Mouse (Mus musculus): ENCODE data around the gene Aig1.
A peak's percentile ranks its signal among the peaks of the same experiment; 100 is the strongest.

The Aig1 gene

DNA sequence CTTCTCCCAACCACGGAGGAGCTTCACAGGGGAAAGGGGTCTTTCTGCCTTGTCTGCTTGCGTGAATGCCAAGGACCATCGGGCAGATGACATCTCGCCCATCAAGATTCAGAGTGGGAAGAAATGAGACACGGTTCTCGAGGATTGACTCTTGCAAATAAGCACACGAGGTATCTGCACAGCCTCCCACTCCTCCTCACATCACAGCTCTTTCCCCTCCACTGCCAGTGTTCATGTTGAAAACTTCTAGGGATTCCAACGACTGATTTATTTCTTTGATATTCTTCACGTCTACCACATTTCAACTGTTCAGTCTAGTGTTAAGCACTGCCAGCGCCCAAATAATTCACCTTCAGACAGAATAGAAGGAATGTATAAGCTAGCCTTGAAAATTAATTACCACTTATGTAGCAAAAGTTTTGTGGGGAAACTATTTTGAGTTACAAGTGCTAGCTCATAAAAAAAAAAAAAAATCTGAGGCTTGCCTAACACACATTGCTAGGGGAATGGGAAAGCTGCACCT is 86.5 kb downstream of the Aig1 start:
- DNase-seq (ENCODE audit: low spot score in 2 of 2) = no peak

DNA sequence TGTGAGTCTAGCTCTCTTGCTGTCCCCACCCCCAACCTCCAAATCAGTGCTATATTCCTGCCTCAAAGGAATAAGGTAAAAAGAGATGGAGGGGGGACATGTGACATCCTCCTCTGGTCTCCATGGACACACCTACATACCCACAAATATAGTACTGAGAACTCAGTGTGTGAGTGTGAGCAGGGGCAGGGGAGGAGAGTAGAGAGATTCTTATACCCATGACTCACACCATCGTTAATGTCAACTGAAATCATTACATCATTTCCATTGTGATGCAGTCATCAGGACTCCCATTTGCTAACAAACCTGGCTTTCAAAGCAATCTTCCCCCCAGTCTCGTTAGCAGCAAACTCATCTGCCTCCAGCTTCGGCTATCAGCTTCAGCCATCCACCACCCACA is 92.8 kb downstream of the Aig1 start:
- DNase-seq (ENCODE audit: low spot score in 2 of 2) = no peak

DNA sequence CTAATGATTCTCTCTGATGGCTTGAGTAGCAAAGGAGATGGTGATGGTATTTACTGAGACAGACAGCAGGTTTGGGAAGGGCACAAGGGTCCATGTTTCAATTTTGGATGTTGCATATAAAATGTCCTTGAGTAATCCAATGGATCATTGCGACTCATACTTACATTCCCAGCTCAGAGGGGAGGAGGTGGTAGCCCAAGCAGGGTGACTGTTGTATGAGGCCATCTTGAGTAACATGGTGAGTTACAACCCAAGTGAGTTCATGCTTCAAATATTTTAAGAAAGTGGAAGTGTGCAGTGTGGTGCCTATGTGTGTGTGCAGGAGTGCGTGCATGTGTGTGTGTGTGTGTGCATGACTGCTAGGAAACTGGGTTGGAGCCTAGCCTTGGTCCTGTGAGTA is 93.4 kb downstream of the Aig1 start:
- DNase-seq (ENCODE audit: low spot score in 2 of 2) = no peak

DNA sequence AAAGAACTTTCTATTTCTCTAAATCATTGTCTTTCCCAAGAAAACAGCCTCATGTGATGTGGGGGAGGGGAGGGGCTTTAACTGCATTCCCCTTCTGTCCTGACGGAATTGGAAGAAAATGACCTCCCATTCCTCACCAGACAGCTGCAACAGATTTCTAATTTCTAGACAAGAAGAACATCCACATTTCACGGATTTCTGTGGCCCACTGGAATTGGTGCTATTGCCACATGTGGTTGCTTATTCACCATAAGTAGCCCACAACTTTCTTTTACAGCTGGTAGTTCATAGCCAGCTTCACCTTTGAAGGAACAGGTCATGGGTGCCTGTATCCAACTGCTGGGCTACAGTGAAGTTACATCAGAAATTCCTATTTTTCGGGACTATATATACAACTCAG is 93.9 kb downstream of the Aig1 start:
- DNase-seq (ENCODE audit: low spot score in 2 of 2) = no peak

DNA sequence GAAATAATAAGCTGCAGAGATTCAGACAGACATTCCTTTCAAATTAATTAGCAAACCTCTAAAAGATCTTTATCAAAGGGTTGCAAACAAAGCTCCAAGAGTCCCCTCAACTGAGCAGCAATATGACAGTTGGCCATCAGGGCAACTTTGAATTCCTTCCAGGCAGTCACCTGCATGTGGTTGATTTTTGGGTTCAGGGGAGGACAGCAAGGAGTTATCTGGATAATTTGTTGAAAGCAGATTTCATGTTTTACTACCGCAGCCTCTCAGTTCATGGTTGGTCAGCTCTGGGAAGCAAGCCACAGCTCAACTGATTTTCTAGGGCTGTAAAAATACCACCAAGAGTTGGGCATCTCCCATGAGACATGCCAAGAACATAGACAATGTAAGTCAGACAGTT is 98.1 kb downstream of the Aig1 start:
- DNase-seq (ENCODE audit: low spot score in 2 of 2) = no peak

DNA sequence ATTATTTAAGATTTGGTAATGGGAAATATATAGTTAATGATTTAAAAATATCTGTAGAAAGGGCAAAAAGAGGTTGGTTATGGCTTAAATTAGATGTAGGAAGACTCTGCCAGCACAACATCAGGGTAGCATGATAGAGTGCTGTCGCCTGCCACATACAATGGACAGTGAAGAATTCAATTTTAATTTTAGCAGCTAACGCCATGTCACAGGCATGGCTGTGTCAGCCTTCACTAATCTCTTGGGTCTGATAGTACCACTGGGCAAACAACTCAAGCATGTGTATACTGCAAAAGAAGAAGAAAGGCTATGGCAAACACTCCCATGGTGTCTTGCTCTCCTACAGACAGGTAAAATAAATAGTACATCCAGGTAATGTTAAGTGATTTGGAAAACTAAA is 99.0 kb downstream of the Aig1 start:
- no peak for DNase-seq (ENCODE audit: low spot score in 2 of 2)

DNA sequence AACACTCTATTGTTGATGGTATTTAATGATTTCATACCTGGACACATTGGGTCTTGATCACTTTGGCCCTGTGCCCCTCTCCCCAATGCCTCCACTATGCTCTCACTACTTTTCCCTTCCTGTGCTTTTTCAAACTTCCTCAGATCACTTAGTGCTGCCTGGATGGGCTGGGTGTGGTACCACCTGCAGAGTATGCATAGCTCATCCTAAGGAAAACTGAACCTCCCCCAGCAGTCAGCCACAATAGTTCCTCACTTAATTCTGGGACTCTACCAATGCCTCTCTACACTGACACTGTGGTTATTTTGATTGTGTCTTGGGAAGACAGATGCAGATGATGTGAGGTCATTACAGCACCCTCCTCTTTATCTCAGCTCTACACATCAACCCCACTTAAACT is 99.9 kb downstream of the Aig1 start:
- DNase-seq (ENCODE audit: low spot score in 2 of 2) = no peak

DNA sequence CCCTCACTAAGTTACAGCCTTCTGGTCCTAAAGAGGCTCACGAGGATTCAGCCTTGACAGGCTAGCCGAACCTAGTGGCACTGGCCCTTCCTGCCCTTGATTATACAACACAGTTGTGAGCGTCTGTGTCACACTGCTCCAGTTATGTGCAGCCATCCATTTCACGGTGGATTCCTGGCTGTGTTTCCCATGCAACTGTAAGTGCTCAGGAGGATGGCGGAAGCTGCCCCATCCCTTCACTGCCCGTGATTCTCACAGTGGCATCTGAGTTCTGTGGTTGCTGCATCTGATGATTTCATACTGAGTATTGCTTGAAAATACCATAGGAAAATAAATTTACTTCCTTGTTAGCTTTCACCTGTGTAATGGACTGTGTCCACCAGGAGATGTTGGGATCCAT is 101.7 kb downstream of the Aig1 start:
- DNase-seq (ENCODE audit: low spot score in 2 of 2) = no peak

DNA sequence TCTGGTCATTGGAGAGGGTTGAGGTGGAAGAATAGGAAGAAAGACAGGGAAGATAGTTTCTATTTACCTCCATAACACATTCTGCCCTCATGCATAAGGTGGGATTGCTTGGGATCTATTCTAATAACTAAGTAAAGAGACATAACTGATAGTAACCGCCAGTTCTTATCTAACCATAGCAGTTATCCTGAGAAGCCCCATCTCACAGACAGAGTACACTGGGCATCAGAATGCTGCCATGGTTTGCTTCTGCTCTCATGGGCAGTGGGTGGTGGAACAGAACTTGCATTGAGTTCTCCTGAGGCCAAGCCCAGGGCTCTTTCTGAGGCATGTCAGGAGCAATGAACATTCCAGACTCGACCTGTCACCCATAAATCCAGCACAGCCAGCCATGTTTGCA is 105.6 kb downstream of the Aig1 start:
- no peak for DNase-seq (ENCODE audit: low spot score in 2 of 2)

DNA sequence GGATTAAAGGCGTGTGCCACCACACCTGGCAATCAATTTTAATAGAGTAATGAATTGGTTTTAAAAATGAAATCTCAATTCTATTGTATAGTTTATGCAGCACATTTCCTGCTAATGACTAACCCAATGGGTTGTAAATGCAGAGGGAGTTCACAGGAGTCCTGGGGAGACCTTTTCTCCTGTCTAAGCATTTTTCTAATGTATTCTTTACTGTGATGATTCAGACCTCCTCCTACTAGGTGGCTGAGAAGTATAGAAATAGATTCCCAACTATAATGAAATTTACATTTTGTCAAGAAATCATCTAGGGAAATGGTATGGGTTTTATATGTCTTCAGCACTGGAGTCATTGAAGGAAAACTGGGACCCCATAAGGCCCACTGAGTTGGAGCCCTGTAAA is 114.1 kb downstream of the Aig1 start:
- DNase-seq (ENCODE audit: low spot score in 2 of 2) = no peak

DNA sequence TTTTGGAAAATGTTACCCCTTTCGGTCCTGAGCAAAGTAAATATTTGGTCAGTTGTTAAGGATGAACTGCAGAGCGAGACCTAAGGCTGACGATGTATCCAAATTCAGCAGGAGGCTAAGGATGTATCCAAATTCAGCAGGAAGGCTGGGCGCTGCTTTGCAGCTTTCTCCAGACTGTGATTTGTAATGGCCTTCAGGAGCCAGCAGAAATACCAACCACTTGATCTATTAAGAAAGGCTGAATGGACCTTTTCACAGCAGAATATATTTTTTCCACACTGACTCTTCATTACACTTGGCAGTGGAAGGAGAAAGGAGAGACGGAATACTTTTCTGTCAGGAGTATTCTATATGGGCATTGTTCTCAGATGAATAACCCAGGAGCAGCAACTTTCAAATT is 115.0 kb downstream of the Aig1 start:
- DNase-seq (ENCODE audit: low spot score in 2 of 2) = no peak

DNA sequence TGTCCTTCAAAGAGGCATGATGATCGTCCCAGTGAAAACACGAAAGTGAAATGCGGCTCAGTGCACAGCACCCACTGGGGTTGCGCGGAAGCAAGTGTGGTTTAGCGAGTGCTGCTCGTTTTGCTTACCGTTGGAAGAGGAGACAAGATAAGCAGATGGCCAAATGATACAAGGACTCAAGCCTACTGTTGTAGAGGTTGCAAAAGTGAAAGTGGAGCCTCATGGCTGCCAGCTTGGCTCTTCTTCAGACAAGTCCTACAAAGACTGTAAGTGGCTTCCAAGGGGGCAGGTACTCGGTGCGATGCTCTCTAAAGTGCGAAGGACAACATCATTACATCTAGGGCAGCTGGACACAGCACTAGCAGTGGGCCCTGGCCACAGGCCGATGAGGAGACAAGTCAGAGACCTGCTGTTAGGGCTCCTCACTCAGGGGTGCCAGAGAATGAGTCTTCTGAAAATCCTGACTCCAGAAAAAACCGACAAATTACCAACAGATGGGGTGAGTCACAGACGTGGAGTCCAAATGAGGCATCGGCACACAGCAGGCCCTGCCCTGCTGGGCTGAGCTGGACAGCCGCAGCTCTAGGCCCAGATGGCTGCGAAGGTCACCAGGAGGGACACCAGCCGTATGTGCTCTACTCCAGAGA is 129.2 kb downstream of the Aig1 start:
- DNase-seq (ENCODE audit: low spot score in 2 of 2) = no peak

DNA sequence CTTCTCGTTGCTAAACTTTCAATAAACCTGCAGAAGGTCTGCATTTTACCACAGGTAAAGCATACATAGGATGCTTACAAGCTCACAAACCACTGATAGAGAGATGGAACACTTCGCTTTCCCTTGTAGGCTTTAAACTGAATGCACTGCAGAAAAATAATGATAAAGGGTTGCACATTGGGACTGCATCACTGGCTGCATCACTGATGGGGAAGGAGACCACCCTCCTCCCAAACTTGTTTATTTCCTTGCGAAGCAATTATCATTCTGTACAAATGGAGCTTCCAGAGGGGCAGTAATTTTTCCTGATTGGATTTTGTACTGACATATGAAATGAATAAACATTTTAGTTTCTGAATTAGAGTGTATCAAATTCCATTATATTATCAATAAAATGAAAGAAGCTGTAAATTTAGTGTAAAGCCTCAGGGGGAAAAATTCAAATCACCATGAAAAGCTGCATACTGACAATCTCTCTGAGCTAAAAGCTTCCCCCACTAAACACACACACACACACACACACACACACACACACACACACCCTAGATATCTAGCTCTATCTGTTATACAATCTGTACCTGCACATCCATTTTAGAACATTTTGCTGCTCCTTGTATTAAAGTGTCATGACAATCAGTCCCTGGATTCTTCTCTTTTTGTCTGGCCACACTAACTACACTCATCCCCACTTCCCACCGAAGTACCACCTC is 138.6 kb downstream of the Aig1 start:
- no peak for DNase-seq (ENCODE audit: low spot score in 2 of 2)

DNA sequence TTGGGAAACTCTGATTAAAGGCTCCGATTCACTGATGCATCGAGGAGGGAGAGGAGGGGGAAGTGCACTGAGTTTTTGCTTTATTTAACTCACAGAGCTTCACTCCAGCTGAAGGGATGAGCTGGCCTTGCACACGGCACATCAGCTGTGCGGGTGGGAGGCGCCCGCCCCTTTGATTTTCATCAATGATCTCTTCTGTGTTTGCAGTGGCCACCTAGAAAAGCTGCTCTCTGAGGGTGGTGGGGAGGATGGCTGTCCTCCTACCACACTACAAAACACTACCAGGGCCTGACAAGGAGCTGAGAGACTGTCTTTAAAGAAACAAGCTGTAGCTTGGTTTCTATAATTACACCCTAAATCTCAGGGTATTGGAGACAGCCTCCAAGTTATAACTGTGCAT is 141.1 kb downstream of the Aig1 start:
- peak; percentile 41 to 49 for DNase-seq (ENCODE audit: low spot score in 2 of 2)

DNA sequence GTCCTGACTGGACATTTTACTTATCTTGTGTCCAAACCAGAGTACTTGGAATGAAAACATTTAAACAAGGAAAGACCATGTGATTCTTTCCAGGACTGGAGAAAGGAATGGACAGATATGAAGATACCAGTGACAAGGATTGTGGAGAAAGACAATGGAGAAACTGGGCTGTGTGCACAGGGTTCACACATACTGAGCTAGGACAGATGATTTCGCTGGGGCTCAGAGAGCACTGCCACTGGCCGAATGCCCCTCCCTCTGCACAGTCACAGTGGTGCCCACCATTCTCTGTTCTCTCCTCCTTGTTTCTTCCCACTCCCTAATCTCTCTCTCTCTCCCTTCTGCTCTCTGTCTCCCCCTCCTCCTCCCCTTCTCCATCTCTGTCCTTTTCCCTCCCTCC is 142.6 kb downstream of the Aig1 start:
- no peak for DNase-seq (ENCODE audit: low spot score in 2 of 2)

DNA sequence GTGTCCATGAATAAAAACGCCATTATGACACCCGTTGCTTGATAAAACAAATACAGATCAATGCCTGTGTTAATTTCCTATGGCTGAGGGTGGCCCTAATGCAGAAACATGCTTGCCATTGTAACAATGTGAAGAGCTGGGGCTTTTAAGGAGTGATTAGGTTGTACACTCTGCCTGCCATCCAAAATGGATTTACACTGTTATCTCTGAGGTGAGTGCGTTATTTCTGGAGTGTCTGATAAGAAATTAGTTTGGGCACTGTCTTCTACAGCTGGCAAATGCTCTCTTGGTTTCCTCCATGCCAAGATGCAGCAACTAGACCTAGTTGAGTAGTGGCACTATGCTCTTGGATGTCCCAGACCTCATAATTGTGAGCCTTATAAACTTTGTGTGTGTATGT is 143.5 kb downstream of the Aig1 start:
- no peak for DNase-seq (ENCODE audit: low spot score in 2 of 2)

DNA sequence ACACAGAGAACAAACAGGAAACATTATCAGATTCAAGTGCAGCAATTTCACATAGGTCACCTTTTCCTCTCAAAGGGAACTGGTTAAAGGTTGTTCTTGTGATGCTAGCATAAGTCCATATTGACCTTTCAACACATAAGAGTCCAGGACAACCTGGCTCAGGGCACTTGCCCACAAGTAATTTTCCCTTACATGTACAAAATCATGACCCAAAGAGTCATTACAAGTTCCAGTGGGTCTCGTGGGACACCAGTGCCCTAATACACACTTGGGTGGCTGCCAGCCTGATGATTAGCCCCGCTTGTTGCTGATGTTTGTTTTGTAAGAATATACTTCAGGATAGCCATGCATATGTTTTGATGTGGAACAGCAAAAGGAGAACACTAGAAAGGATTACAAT is 152.6 kb downstream of the Aig1 start:
- DNase-seq (ENCODE audit: low spot score in 2 of 2) = no peak

DNA sequence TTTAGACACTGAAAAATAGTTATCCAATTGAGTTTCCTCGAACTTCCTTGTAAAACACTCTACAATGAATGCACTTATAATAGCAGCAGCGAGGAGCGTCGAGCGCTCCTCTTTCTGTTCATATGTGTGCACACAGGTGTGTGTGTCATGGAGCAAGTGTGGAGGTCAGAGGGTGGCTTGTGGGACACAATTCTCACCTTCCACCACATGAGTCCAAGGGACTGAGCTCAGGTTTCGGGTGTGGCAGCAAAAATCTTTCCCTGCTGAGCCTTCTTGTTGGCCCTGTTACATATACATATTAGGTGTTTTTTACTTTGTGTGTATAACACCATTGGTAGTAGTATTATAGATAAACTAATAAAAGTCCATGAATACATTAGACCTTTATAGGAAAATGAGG is 153.2 kb downstream of the Aig1 start:
- no peak for DNase-seq (ENCODE audit: low spot score in 2 of 2)

DNA sequence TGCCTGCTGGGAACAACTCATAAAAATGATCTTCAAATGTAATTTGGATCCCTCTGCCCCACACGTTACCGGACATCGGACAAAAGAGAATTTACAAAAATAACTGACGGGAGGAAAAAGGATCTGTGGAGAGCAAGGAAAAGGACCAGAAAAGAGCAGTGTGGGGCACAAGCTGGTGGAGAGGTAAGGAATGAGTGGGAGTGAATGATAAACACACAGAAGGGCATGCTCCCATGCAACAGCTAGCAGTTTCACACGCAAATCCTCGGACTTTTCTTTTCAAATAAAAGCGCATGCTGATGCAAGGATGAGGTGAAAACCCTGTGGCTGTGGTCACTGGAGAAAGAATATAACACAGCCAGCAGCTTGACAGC is 153.9 kb downstream of the Aig1 start:
- no peak for DNase-seq (ENCODE audit: low spot score in 2 of 2)

DNA sequence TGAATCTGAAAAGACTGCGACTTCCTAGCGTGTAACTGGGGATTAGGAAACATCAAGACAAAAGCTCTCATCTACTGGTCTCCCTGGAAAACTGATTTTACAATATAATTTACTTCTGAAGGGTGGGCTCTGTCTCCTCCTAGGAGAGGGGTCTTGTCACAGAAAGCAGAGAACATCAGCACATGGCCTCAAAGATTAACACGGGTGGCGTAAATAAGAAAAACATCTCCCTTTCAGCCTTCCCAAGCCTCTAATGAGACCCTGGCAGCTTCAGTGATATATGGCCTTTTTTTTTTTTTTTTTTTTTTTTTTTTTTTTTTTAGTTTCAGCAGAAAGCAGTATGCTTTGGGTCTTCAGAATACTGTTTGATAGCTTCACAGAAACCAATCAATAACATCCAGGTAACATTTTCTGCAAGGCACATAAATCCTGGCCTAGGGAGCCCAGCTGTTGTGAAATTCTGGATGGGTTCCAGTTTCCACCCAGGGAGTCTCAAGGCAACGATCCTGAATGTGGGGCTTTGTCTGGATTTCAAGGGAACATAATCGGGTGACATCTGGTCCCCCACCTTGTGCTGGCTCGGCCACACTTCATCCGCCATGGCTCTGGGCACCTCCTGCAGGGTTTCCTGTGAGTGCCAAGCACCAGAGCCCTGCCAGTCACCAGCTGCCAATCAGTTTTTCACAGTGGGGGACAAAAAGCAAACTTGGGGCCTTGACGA is 154.4 kb downstream of the Aig1 start:
- peak; percentile 16 for DNase-seq (ENCODE audit: low spot score in 2 of 2)

DNA sequence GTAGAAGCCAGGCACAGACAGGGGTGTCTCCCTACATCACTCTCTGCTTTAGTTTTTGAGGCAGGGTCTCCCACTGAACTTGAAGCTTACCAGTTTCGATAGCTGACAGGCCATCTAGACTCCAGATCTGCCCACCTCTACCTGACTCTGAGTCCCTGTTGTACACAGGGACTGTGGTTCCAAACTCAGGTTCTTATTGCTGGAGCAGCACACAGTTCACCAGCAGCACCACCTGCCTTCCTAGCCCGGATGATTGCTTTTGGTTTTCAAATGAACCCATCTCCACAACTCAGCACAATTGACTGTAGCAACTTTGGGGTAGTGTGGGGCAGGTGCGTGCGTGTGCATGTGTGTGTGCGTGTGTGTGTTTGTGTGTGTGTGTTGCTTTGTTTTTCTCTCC is 155.1 kb downstream of the Aig1 start:
- DNase-seq (ENCODE audit: low spot score in 2 of 2) = no peak

DNA sequence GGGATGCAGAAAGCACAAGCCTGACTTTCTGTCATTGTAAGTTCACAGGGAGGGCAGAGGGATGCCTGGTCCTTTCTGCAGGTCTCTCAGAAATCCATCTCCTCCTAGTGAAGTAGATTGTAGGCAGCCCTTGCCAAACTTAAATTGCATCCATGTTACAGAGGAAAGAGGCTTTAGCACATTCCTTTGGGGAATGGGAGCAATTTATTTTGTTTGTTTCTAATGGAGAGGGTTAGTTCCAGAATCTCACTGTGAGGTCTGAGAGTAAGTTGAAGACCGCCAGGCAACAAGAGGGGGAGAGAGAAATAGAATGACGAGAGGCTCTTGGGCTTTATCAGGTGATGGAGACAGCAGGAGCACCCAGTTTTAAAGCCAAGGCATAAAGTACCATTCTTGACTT is 155.7 kb downstream of the Aig1 start:
- no peak for DNase-seq (ENCODE audit: low spot score in 2 of 2)

DNA sequence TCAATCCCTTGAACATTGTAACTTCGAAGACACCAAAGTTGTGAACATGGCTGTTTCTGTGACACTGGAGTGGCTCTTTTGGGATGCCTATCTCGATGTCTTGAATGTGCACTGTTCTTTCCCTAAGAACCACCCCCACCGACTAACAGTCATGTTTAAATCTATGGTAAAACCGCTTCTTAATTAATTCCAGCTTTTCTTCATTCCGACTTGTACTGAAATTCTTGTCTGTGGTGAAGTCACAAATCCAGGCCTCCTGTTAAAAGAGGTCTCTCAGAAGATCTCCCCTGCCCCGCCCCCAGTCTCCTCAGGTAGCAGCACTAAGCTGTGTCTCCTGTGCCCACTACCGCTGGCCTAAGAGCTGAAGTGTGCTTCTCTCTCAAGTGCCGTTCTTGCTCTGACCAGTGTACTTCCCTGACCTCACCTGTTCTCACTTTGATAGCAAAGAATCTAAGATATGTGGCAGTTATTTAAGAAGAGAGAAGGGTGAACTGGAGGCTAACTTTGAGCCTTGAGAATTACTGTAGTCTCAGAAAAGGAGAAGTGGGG is 157.4 kb downstream of the Aig1 start:
- no peak for DNase-seq (ENCODE audit: low spot score in 2 of 2)
